Mouse (Mus musculus) erythroblast, embryonic 14.5 days (primary cell): ENCODE results near the gene B9d1.

Experiments
- GATA1 ChIP-seq: IDR thresholded peaks from 2 replicates; pipeline ENCODE4 v1.6.1; 2012; ENCODE audit warnings: low read length, inconsistent platforms, mixed read lengths
- TAL1 ChIP-seq: IDR thresholded peaks from 3 replicates; pipeline ENCODE4 v1.6.1; 2012; ENCODE audit warnings: low read length, inconsistent platforms, mixed read lengths

DNA sequence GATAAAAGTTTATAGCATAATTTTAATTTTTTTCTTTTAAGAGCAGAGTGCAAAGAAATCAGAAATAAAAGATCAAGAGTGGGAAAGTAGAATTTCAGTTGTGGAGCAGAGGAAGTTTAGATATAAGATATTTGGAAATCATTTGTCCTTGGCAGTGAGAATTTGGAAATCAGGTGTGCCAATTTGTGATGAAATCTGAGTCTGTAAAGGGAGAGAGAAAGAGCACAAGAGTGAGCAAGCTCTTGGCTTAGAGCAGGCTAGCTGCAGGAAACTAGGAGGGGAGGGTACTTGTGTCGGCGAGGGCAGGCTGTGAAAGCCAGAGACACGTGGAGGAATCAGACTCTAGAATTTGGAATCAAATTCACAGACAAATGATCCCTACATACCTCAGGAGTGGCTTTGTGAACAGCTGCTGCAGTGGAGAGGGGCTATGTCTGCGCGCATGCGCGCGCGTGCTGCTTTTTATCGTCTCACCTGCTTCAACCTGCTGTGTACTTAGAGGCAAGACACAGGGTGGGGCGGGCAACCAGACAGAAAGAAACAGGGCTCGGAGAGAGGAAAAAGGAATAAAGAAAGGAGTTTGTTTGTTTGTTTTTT lies 28.1 kb upstream of the B9d1 start:
- TF ChIP-seq GATA1 (no peak), TAL1 (no peak)
